Comparison of ENCODE assay signal across 8 mouse cellular contexts in the genomic region with DNA sequence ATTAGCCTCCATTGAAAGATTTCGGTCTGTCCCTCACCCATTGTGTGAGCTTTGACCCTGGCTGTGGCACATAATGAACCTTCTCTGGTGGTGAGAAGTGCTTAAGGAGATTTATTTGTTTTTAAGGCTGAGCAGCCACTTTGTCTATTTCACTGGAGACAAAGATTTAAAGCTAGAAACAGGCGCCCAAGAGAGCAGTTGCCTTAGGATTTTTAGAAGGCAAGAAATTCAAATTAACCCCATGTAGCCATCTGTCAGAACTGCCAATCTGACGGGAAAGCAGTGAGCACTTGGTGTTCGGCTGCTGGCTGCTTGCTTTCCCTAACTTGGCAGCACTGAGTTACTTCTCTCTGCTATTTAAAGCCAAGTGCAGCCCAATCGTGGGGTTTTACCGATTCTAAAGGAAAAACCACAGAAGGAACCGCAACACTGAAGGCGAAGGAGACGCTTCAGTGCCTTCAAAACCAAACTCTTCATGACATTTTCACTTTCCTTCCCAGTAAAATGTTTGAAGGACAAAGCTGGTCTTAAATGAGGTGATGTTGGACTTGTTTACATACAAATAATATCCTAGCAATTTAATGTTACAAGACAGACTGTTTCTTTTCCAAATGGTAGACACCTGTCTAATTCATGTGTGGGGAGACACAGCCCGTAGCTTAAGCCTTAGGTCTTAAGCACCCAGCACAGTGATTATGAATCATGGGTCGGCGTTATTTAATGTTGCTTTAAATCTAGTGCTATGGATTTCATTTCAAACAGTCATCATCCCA.
A peak's percentile ranks its signal among the peaks of the same experiment; 100 is the strongest.
DNase-seq lines count a peak whose midpoint lies in the region; ATAC-seq and TF ChIP-seq lines count a peak whose summit lies in the region.

No protein-coding gene starts in this region.

- H3K4me3 ChIP-seq in left cerebral cortex, adult 2 months = peak overlapping the region; percentile 15; the same call in 1 of the 2 replicates
- no peak overlapping the region for H3K4me3 ChIP-seq in forebrain, embryonic 11.5 days (ENCODE audit: low read depth, low read length)
- no peak overlapping the region for H3K4me3 ChIP-seq in neural tube, embryonic 14.5 days (ENCODE audit: low read depth, low read length)

- no peaks in the 10 kb centered on the region for H3K36me3 ChIP-seq in forebrain, embryonic 11.5 days (ENCODE audit: control insufficient read depth, insufficient read depth, low read length)
- no peaks in the 10 kb centered on the region for H3K36me3 ChIP-seq in neural tube, embryonic 14.5 days (ENCODE audit: control insufficient read depth, insufficient read depth, low read length)

- peak; percentile 19 to 20 for DNase-seq in left cerebral cortex, adult 2 months (ENCODE audit: extremely low spot score in 1 of 2, low spot score in 2 of 2)
- no peak for DNase-seq in left cerebral cortex, adult 11 months (ENCODE audit: low spot score)
- peak; percentile 57 for DNase-seq in forebrain, embryonic 11.5 days (ENCODE audit: low spot score)
- peak; percentile 27 for DNase-seq in layer of hippocampus, adult 9-10 months (ENCODE audit: low spot score)
- no peak for DNase-seq in spleen, postnatal 36 days (ENCODE audit: low spot score in 2 of 2)
- no peak for DNase-seq in MN1 (ENCODE audit: low spot score)
- DNase-seq in testis, postnatal 14 days (ENCODE audit: low spot score) = no peak

- H3K27me3 ChIP-seq in forebrain, embryonic 11.5 days (ENCODE audit: control insufficient read depth, insufficient read depth, low read length) = peaks cover 38% of the 10 kb centered on the region
- H3K27me3 ChIP-seq in neural tube, embryonic 14.5 days (ENCODE audit: control insufficient read depth, insufficient read depth, low read length) = no peaks in the 10 kb centered on the region

- H3K4me2 ChIP-seq in forebrain, embryonic 11.5 days (ENCODE audit: low read depth, low read length, severe bottlenecking) = peak overlapping the region; percentile 41; the same call in 1 of the 2 replicates
- peak overlapping the region; percentile 38 for H3K4me2 ChIP-seq in neural tube, embryonic 14.5 days (ENCODE audit: low read depth, low read length)

- H3K9ac ChIP-seq in forebrain, embryonic 11.5 days (ENCODE audit: low read length) = peak overlapping the region; percentile 5; the same call in 1 of the 2 replicates
- no peak overlapping the region; the same call in 1 of the 2 replicates for H3K9ac ChIP-seq in neural tube, embryonic 14.5 days (replicated peaks; ENCODE audit: low read depth, low read length)

- ATAC-seq in forebrain, embryonic 11.5 days (replicated peaks; ENCODE audit: low FRiP score) = peak; percentile 77
- ATAC-seq in neural tube, embryonic 14.5 days (ENCODE audit: low read depth) = peak; percentile 66

- TF ChIP-seq CTCF in left cerebral cortex, adult 2 months (IDR thresholded peaks at IDR 0.05) = no peak

- H3K27ac ChIP-seq in left cerebral cortex, adult 2 months = peak overlapping the region; percentile 29; the same call in 1 of the 2 replicates
- peak overlapping the region; percentile 37; the same call in 1 of the 2 replicates for H3K27ac ChIP-seq in forebrain, embryonic 11.5 days (ENCODE audit: low read depth, low read length)
- H3K27ac ChIP-seq in neural tube, embryonic 14.5 days (ENCODE audit: low read depth, low read length) = peak overlapping the region; percentile 16; the same call in 1 of the 2 replicates

- no peaks in the 10 kb centered on the region for H3K9me3 ChIP-seq in forebrain, embryonic 11.5 days (ENCODE audit: control insufficient read depth, low read length)
- H3K9me3 ChIP-seq in neural tube, embryonic 14.5 days (ENCODE audit: control insufficient read depth, low read length) = no peaks in the 10 kb centered on the region

- WGBS in forebrain, embryonic 11.5 days = 14% methylated on average over 12 of the region's 12 CpGs
- WGBS in neural tube, embryonic 14.5 days = 9% methylated on average over 12 of the region's 12 CpGs

- intact Hi-C loops in left cerebral cortex, adult 2 months (cut with DNase I) = loop anchor here (2.0 kb wide), 1 partner anchor 127 kb away; no protein-coding TSS in a partner anchor

- peaks cover 12% of the 10 kb centered on the region; the same call in 1 of the 2 replicates for H3K4me1 ChIP-seq in forebrain, embryonic 11.5 days (replicated peaks; ENCODE audit: control insufficient read depth, insufficient read depth, low read length)
- peaks cover 23% of the 10 kb centered on the region for H3K4me1 ChIP-seq in neural tube, embryonic 14.5 days (ENCODE audit: control insufficient read depth, insufficient read depth, low read length)

Comparison
In these comparisons a context has a peak if more than half of its experiments do, and no peak if none do; other contexts are left out.
1. DNase-seq: peak in left cerebral cortex, adult 2 months (2 of 2), forebrain, embryonic 11.5 days (single experiment) and layer of hippocampus, adult 9-10 months (single experiment); none in left cerebral cortex, adult 11 months (single experiment), spleen, postnatal 36 days (0 of 2), MN1 (single experiment) and testis, postnatal 14 days (single experiment).
2. Peak in every context shown above with its lines, with median percentiles within 50 percentile points of each other: H3K27ac ChIP-seq.